Mouse (Mus musculus): ENCODE data around the gene Zgpat. TPM values are rescaled to one million over a fixed set of nuclear protein-coding genes. Genes with fewer than 3 reads are reported as not detected.

The Zgpat gene
- 8.3 and 8.7 TPM in 2 replicates for polyA plus RNA-seq (2012; rRNA removed)

DNA sequence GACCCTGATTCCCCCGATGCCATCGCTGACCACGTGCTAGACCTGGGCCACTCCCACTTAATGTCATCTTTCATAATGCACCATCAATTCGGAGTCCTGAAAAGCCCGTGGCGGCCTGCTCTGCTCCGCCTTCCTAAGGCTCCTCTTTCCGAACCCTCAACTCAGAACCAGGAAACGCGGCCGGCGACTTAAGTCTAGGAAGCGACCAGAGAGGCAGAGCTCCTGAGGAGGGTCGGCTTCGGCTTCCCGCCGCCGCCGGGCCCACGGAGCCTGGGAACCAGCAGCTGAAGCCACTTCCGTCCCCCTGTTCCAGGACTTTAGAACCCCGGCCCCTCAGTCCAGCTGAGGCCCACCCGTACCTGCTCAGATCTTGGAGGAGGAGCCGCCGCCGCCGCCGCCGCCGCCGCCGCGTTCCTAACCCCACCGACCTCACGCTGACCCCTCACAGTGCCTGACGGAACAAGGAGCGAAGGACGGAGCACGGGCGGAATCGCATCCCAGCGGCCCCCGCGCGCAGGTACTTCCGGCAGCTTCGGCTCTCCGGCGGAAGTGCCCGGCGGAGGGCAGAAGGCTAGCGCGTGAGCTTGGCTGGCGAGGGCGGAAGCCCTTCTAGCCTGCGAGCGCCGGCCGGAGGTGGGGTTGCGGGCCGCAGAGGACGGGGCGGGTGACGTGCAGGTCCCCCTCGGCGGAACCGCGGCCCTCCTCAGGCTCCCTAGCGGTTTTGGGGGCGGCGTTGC, at the start of gene Zgpat, which contains the start of gene Arfrp1:
Zgpat (plus strand) TSS at position 69 of the 737 bp plus-strand sequence.
Arfrp1 (minus strand) TSS at position 545 of the 737 bp plus-strand sequence.

GRCm38 (mm10) chr2:181319248-181320102, 45.3 kb upstream of the Zgpat start, which contains the start of gene Rtel1:
Gene Rtel1, plus strand, starts transcription at chr2:181319739.

GRCm38 (mm10) chr2:181379778-181380177, 15.1 kb downstream of the Zgpat start, which contains the start of gene Lime1:
Gene Lime1, plus strand, starts transcription at chr2:181380078.

Other genes with a start within 250 kb of the Zgpat start
- gene Kcnq2, start 229.6 kb upstream of the Zgpat start, polyA plus RNA-seq (2012; rRNA removed): 0.27 and 0.38 TPM in 2 replicates
- gene Eef1a2, start 207.9 kb upstream of the Zgpat start, polyA plus RNA-seq (2012; rRNA removed): 9.4 and 9.6 TPM in 2 replicates
- gene Ppdpf, start 177.7 kb upstream of the Zgpat start, polyA plus RNA-seq (2012; rRNA removed): 151 and 208 TPM in 2 replicates
- 0.48 and 0.65 TPM in 2 replicates for gene Ptk6, start 162.1 kb upstream of the Zgpat start, polyA plus RNA-seq (2012; rRNA removed)
- 1.0 and 1.5 TPM in 2 replicates for gene Srms, start 151.7 kb upstream of the Zgpat start, polyA plus RNA-seq (2012; rRNA removed)
- gene Fndc11, start 144.9 kb upstream of the Zgpat start, polyA plus RNA-seq (2012; rRNA removed): 0.78 and 0.85 TPM in 2 replicates
- gene Helz2, start 122.9 kb upstream of the Zgpat start, polyA plus RNA-seq (2012; rRNA removed): 8.5 and 12.1 TPM in 2 replicates
- 8.8 and 12.7 TPM in 2 replicates for gene Gmeb2, start 76.9 kb upstream of the Zgpat start, polyA plus RNA-seq (2012; rRNA removed)
- gene Stmn3, start 50.4 kb upstream of the Zgpat start, polyA plus RNA-seq (2012; rRNA removed): 1.5 and 2.0 TPM in 2 replicates
- gene Rtel1, start 45.2 kb upstream of the Zgpat start, polyA plus RNA-seq (2012; rRNA removed): 10.1 and 13.0 TPM in 2 replicates
- gene Arfrp1, start 476 bp downstream of the Zgpat start, polyA plus RNA-seq (2012; rRNA removed): 8.8 and 9.6 TPM in 2 replicates
- gene Lime1, start 15.2 kb downstream of the Zgpat start, polyA plus RNA-seq (2012; rRNA removed): 58.1 and 58.4 TPM in 2 replicates
- 0.84 and 1.0 TPM in 2 replicates for gene Zbtb46, start 94.5 kb downstream of the Zgpat start, polyA plus RNA-seq (2012; rRNA removed)
- gene Abhd16b, start 128.3 kb downstream of the Zgpat start, polyA plus RNA-seq (2012; rRNA removed): not detected in 2 replicates
- 9.2 and 9.4 TPM in 2 replicates for gene Tpd52l2, start 132.2 kb downstream of the Zgpat start, polyA plus RNA-seq (2012; rRNA removed)
- gene Dnajc5, start 155.6 kb downstream of the Zgpat start, polyA plus RNA-seq (2012; rRNA removed): 14.2 and 15.9 TPM in 2 replicates
- 56.7 and 63.7 TPM in 2 replicates for gene Uckl1, start 220.0 kb downstream of the Zgpat start, polyA plus RNA-seq (2012; rRNA removed)
- 2.3 and 2.9 TPM in 2 replicates for gene Prpf6, start 226.9 kb downstream of the Zgpat start, polyA plus RNA-seq (2012; rRNA removed)
- gene Zfp512b, start 227.9 kb downstream of the Zgpat start, polyA plus RNA-seq (2012; rRNA removed): 11.0 and 13.7 TPM in 2 replicates
- 19.3 and 23.2 TPM in 2 replicates for gene Samd10, start 234.3 kb downstream of the Zgpat start, polyA plus RNA-seq (2012; rRNA removed)

Data from stomach, adult 2 months (tissue).